Mouse (Mus musculus): ENCODE measurements around the gene Cys1. TPM values are rescaled to one million over a fixed set of nuclear protein-coding genes. Genes with fewer than 3 reads are reported as not detected.
"Not testable (repeated sequence)": the region's sequence is repeated elsewhere in the genome, so short reads cannot be mapped to it uniquely, and the experiment has no call there.

Gene Cys1
- total RNA-seq, 2 experiments from 2014 or later, result 3.0 to 12.8 TPM

GRCm38 (mm10) chr12:24650415-24651062 is 31.1 kb downstream of the Cys1 start:
- DNase-seq (ENCODE audit: low spot score in 2 of 2), result no peak

GRCm38 (mm10) chr12:24648094-24648493 is 33.5 kb downstream of the Cys1 start:
- no peak for DNase-seq (ENCODE audit: low spot score in 2 of 2)

- DNase-seq (ENCODE audit: low spot score in 2 of 2), result no peak
These were observed 35.7 kb downstream of the Cys1 start for GRCm38 (mm10) chr12:24645901-24646300.

GRCm38 (mm10) chr12:24644125-24644571 is 37.5 kb downstream of the Cys1 start:
- no peak for DNase-seq (ENCODE audit: low spot score in 2 of 2)

- no peak for DNase-seq (ENCODE audit: low spot score in 2 of 2)
These were observed 39.2 kb downstream of the Cys1 start for GRCm38 (mm10) chr12:24642370-24642802.

GRCm38 (mm10) chr12:24638787-24639186 is 42.8 kb downstream of the Cys1 start:
- DNase-seq (ENCODE audit: low spot score in 2 of 2), result not testable (repeated sequence)

GRCm38 (mm10) chr12:24634648-24635047 is 47.0 kb downstream of the Cys1 start:
- no peak for DNase-seq (ENCODE audit: low spot score in 2 of 2)

- DNase-seq (ENCODE audit: low spot score in 2 of 2), result no peak
These were observed 47.4 kb downstream of the Cys1 start for GRCm38 (mm10) chr12:24634212-24634611.

- no peak for DNase-seq (ENCODE audit: low spot score in 2 of 2)
These were observed 47.8 kb downstream of the Cys1 start for GRCm38 (mm10) chr12:24633753-24634191.

GRCm38 (mm10) chr12:24632404-24632803 is 49.2 kb downstream of the Cys1 start:
- DNase-seq (ENCODE audit: low spot score in 2 of 2), result no peak

GRCm38 (mm10) chr12:24630220-24630619 is 51.4 kb downstream of the Cys1 start:
- no peak for DNase-seq (ENCODE audit: low spot score in 2 of 2)

GRCm38 (mm10) chr12:24627215-24627614 is 54.4 kb downstream of the Cys1 start:
- DNase-seq (ENCODE audit: low spot score in 2 of 2), result no peak

- DNase-seq (ENCODE audit: low spot score in 2 of 2), result no peak
These were observed 55.2 kb downstream of the Cys1 start for GRCm38 (mm10) chr12:24626401-24626800.

GRCm38 (mm10) chr12:24623486-24624251 is 57.9 kb downstream of the Cys1 start:
- DNase-seq (ENCODE audit: low spot score in 2 of 2), result no peak

GRCm38 (mm10) chr12:24619436-24619835 is 62.2 kb downstream of the Cys1 start:
- DNase-seq (ENCODE audit: low spot score in 2 of 2), result no peak

Other genes with a start within 250 kb of the Cys1 start
- gene Taf1b, start 183.5 kb downstream of the Cys1 start, total RNA-seq (2021), result 10 to 100 TPM; 20.1 to 25.2 TPM
- 1 to 10 TPM in 1 of 2 experiments, under 1 TPM in 1; 0.90 to 1.4 TPM for gene Grhl1, start 109.5 kb downstream of the Cys1 start, total RNA-seq (2021)
- 10 to 100 TPM; 30.7 TPM for gene Klf11, start 30.5 kb downstream of the Cys1 start, total RNA-seq (2021)
- gene Rrm2, start 26.4 kb upstream of the Cys1 start, total RNA-seq (2021), result 10 to 100 TPM; 75.1 to 95.2 TPM
- gene Mboat2, start 149.1 kb upstream of the Cys1 start, total RNA-seq (2021), result 10 to 100 TPM; 25.9 to 27.1 TPM